Mouse (Mus musculus) MEL (cell line): ENCODE measurements around the gene Cd63. TPM values are rescaled to one million over a fixed set of nuclear protein-coding genes. Genes with fewer than 3 reads are reported as not detected.

Source experiments
- DNase-seq: peaks from one replicate; pipeline ENCODE4 v3.0.0; 2011; ENCODE audit warnings: low read depth, low spot score
- H3K27ac ChIP-seq: 2 replicates; pipeline ENCODE4 v1.5.1; 2012; ENCODE audit warnings: low read depth, mild to moderate bottlenecking, control low read depth, low read length, moderate library complexity; ENCODE audit not compliant: control insufficient read depth
- H3K27me3 ChIP-seq, 2 experiments: fragments of 150-350 bp in 1 of 2; sonication (generic) in 1 of 2; 2 replicates each; pipeline ENCODE4 v1.6.1; 2012; ENCODE audit warnings: low read length in 2 of 2, mild to moderate bottlenecking in 2 of 2, improper control_type of control experiment in 1 of 2, moderate library complexity in 1 of 2; ENCODE audit not compliant: insufficient read depth in 2 of 2, control insufficient read depth in 1 of 2
- H3K36me3 ChIP-seq, 2 experiments: 2 replicates each; pipeline ENCODE4 v1.6.1; 2012 to 2014; ENCODE audit warnings: low read length in 2 of 2, improper control_type of control experiment in 1 of 2, inconsistent platforms in 1 of 2, mild to moderate bottlenecking in 1 of 2; ENCODE audit not compliant: insufficient read depth in 2 of 2, control insufficient read depth in 1 of 2
- H3K4me1 ChIP-seq, 2 experiments: fragments of 150-350 bp in 1 of 2; sonication (generic) in 1 of 2; 2 replicates each; pipeline ENCODE4 v1.6.1; 2012; ENCODE audit warnings: low read length in 2 of 2, improper control_type of control experiment in 1 of 2, mild to moderate bottlenecking in 1 of 2; ENCODE audit not compliant: insufficient read depth in 2 of 2, control insufficient read depth in 1 of 2
- H3K4me3 ChIP-seq, 2 experiments: fragments of 150-350 bp in 1 of 2; sonication (generic) in 1 of 2; 2 replicates each; pipeline ENCODE4 v1.5.1; 2012; ENCODE audit warnings: low read depth in 2 of 2, low read length in 2 of 2, mild to moderate bottlenecking in 2 of 2, moderate library complexity in 2 of 2, control low read depth in 1 of 2, improper control_type of control experiment in 1 of 2; ENCODE audit not compliant: control insufficient read depth in 1 of 2, insufficient read depth in 1 of 2
- H3K79me2 ChIP-seq: 2 replicates; pipeline ENCODE4 v1.6.1; 2012; ENCODE audit warnings: mild to moderate bottlenecking, low read length, moderate library complexity; ENCODE audit not compliant: control insufficient read depth, poor library complexity, insufficient read depth
- H3K9ac ChIP-seq: 2 replicates; pipeline ENCODE4 v1.6.1; 2012; ENCODE audit warnings: low read depth, mild to moderate bottlenecking, control low read depth, low read length, moderate library complexity; ENCODE audit not compliant: control insufficient read depth, poor library complexity, severe bottlenecking
- H3K9me3 ChIP-seq: fragments of 150-350 bp; sonication (generic); replicated peaks from 2 replicates; pipeline ENCODE4 v1.6.1; 2012; ENCODE audit warnings: mild to moderate bottlenecking, low read length, improper control_type of control experiment, moderate library complexity; ENCODE audit not compliant: insufficient read depth
- BHLHE40 ChIP-seq: IDR thresholded peaks from 2 replicates; pipeline ENCODE4 v1.6.1; 2012; ENCODE audit warnings: low read depth, mild to moderate bottlenecking, inconsistent platforms, low read length, improper control_type of control experiment, borderline replicate concordance
- CHD2 ChIP-seq: IDR thresholded peaks from 2 replicates; pipeline ENCODE4 v1.6.1; 2011; ENCODE audit warnings: low read length, improper control_type of control experiment
- CTCF ChIP-seq, 3 experiments: IDR thresholded peaks in 2 of 3; conservative IDR thresholded peaks in 1 of 3; 2 replicates each; pipeline ENCODE4 v1.5.1; 2011 to 2012; ENCODE audit warnings: low read length in 3 of 3, low read depth in 2 of 3, mild to moderate bottlenecking in 2 of 3, improper control_type of control experiment in 1 of 3, inconsistent platforms in 1 of 3, mixed read lengths in 1 of 3, moderate library complexity in 1 of 3; ENCODE audit not compliant: control insufficient read depth in 1 of 3, insufficient read depth in 1 of 3, poor library complexity in 1 of 3, severe bottlenecking in 1 of 3
- E2F4 ChIP-seq: IDR thresholded peaks from 2 replicates; pipeline ENCODE4 v1.6.1; 2011; ENCODE audit warnings: low read depth, low read length, improper control_type of control experiment, borderline replicate concordance
- ELF1 ChIP-seq: IDR thresholded peaks from 2 replicates; pipeline ENCODE4 v1.6.1; 2014; ENCODE audit warnings: low read depth, mild to moderate bottlenecking, inconsistent platforms, low read length, improper control_type of control experiment, moderate library complexity
- EP300 ChIP-seq, 2 experiments: IDR thresholded peaks; 2 replicates each; pipeline ENCODE4 v1.6.1; 2011; ENCODE audit warnings: improper control_type of control experiment in 2 of 2, low read length in 2 of 2, low read depth in 1 of 2, mild to moderate bottlenecking in 1 of 2
- ETS1 ChIP-seq: IDR thresholded peaks from 2 replicates; pipeline ENCODE4 v1.6.1; 2012; ENCODE audit warnings: low read depth, mild to moderate bottlenecking, inconsistent platforms, low read length, improper control_type of control experiment, moderate library complexity
- JUND ChIP-seq: IDR thresholded peaks from 2 replicates; pipeline ENCODE4 v1.6.1; 2011; ENCODE audit warnings: low read depth, mild to moderate bottlenecking, improper control_type of control experiment, low read length
- KAT2A ChIP-seq: conservative IDR thresholded peaks from 2 replicates; pipeline ENCODE4 v1.6.1; 2012; ENCODE audit warnings: low read depth, low read length, improper control_type of control experiment, inconsistent platforms
- MAFK ChIP-seq: IDR thresholded peaks from 2 replicates; pipeline ENCODE4 v1.6.1; 2011; ENCODE audit warnings: low read depth, mild to moderate bottlenecking, low read length, improper control_type of control experiment, borderline replicate concordance
- MAZ ChIP-seq: IDR thresholded peaks from 2 replicates; pipeline ENCODE4 v1.6.1; 2012; ENCODE audit warnings: low read depth, mild to moderate bottlenecking, inconsistent platforms, low read length, improper control_type of control experiment
- MEF2A ChIP-seq: IDR thresholded peaks from 2 replicates; pipeline ENCODE4 v1.6.1; 2014; ENCODE audit warnings: low read depth, mild to moderate bottlenecking, inconsistent platforms, low read length, improper control_type of control experiment; ENCODE audit not compliant: poor library complexity, insufficient replicate concordance, severe bottlenecking; ENCODE audit errors: extremely low read depth
- MYB ChIP-seq: IDR thresholded peaks from 2 replicates; pipeline ENCODE4 v1.6.1; 2011; ENCODE audit warnings: mild to moderate bottlenecking, low read depth, low read length, improper control_type of control experiment
- MYC ChIP-seq: IDR thresholded peaks from 2 replicates; pipeline ENCODE4 v1.6.1; 2011; ENCODE audit warnings: low read depth, mild to moderate bottlenecking, low read length, improper control_type of control experiment, moderate library complexity
- NELFE ChIP-seq: IDR thresholded peaks from 2 replicates; pipeline ENCODE4 v1.6.1; 2011; ENCODE audit warnings: low read depth, low read length, improper control_type of control experiment
- POLR2A ChIP-seq, 2 experiments: IDR thresholded peaks; 2 replicates each; pipeline ENCODE4 v1.6.1; 2011 to 2012; ENCODE audit warnings: low read length in 2 of 2, mild to moderate bottlenecking in 2 of 2, control low read depth in 1 of 2, improper control_type of control experiment in 1 of 2, low read depth in 1 of 2, moderate library complexity in 1 of 2; ENCODE audit not compliant: control insufficient read depth in 1 of 2, insufficient read depth in 1 of 2, poor library complexity in 1 of 2
- POLR2AphosphoS5 ChIP-seq: IDR thresholded peaks from 2 replicates; pipeline ENCODE4 v1.6.1; 2012; ENCODE audit warnings: low read depth, borderline replicate concordance, mild to moderate bottlenecking, inconsistent platforms, low read length, moderate library complexity, mixed read lengths
- RAD21 ChIP-seq: IDR thresholded peaks from 2 replicates; pipeline ENCODE4 v1.6.1; 2011; ENCODE audit warnings: mild to moderate bottlenecking, low read depth, low read length, improper control_type of control experiment
- RCOR1 ChIP-seq: IDR thresholded peaks from 2 replicates; pipeline ENCODE4 v1.6.1; 2012; ENCODE audit warnings: low read depth, mild to moderate bottlenecking, inconsistent platforms, low read length, improper control_type of control experiment
- SIN3A ChIP-seq: IDR thresholded peaks from 2 replicates; pipeline ENCODE4 v1.6.1; 2012; ENCODE audit warnings: low read length, improper control_type of control experiment, inconsistent platforms
- SMC3 ChIP-seq: IDR thresholded peaks from 2 replicates; pipeline ENCODE4 v1.6.1; 2011; ENCODE audit warnings: low read depth, low read length, improper control_type of control experiment
- TAL1 ChIP-seq: IDR thresholded peaks from 2 replicates; pipeline ENCODE4 v1.6.1; 2012; ENCODE audit warnings: mild to moderate bottlenecking, inconsistent platforms, low read length, moderate library complexity, mixed read lengths
- TBP ChIP-seq: IDR thresholded peaks from 2 replicates; pipeline ENCODE4 v1.8.0; 2011; ENCODE audit warnings: low read depth, low read length, improper control_type of control experiment
- TCF12 ChIP-seq: IDR thresholded peaks from 2 replicates; pipeline ENCODE4 v1.6.1; 2014; ENCODE audit warnings: low read depth, mild to moderate bottlenecking, inconsistent platforms, low read length, improper control_type of control experiment, moderate library complexity
- USF1 ChIP-seq: IDR thresholded peaks from 2 replicates; pipeline ENCODE4 v1.6.1; 2014; ENCODE audit warnings: low read depth, mild to moderate bottlenecking, inconsistent platforms, low read length, improper control_type of control experiment, moderate library complexity
- ZC3H11A ChIP-seq: IDR thresholded peaks from 2 replicates; pipeline ENCODE4 v1.6.1; 2012; ENCODE audit warnings: low read depth, mild to moderate bottlenecking, inconsistent platforms, low read length, improper control_type of control experiment
- ZKSCAN1 ChIP-seq: IDR thresholded peaks from 2 replicates; pipeline ENCODE4 v1.6.1; 2012; ENCODE audit warnings: low read depth, mild to moderate bottlenecking, inconsistent platforms, low read length, improper control_type of control experiment, moderate library complexity
- ZMIZ1 ChIP-seq: IDR thresholded peaks from 2 replicates; pipeline ENCODE4 v1.6.1; 2012; ENCODE audit warnings: low read depth, mild to moderate bottlenecking, inconsistent platforms, low read length, improper control_type of control experiment, moderate library complexity
- ZNF384 ChIP-seq: IDR thresholded peaks from 2 replicates; pipeline ENCODE4 v1.6.1; 2012; ENCODE audit warnings: low read depth, mild to moderate bottlenecking, inconsistent platforms, low read length, improper control_type of control experiment
- polyA plus RNA-seq, 2 experiments: library from polyadenylated mRNA; stranded (reverse) in 1 of 2; unstranded in 1 of 2; fragments of >175 nt in 1 of 2; fragments of >200 nt in 1 of 2; gene quantifications; 2 replicates each; pipeline versions ENCODE4 v1.2.1 to v1.2.4; 2012; ENCODE audit warnings: low replicate concordance in 2 of 2, low read depth in 1 of 2; ENCODE audit not compliant: insufficient read length in 2 of 2, insufficient read depth in 1 of 2, missing spikeins in 1 of 2
- total RNA-seq: library from RNA; depleted of rRNA; stranded (reverse); fragments of 300-350 nt; gene quantifications from 2 replicates; pipeline ENCODE4 v1.2.3, GENCODE M21; 2012

The Cd63 gene
- total and polyA plus RNA-seq, 3 experiments = 0.46 to 0.64 TPM; not detected in 1

- peaks cover 4 to 16% of the 10 kb centered on the region in 2 experiments for H3K4me1 ChIP-seq
- no peak for TF ChIP-seq JUND
- TF ChIP-seq TBP = no peak
- TF ChIP-seq ELF1 = no peak
- no peak for TF ChIP-seq MYB
- no peak for TF ChIP-seq MEF2A
- no peak for TF ChIP-seq TCF12
- no peak for TF ChIP-seq EP300 (IDR thresholded peaks at IDR 0.05; ENCODE audit: low read depth in 1 of 2, low read length in 2 of 2)
- TF ChIP-seq RCOR1 = no peak
- no peak for TF ChIP-seq MAFK
- TF ChIP-seq POLR2AphosphoS5 = no peak
- no peak for TF ChIP-seq ETS1
- TF ChIP-seq ZMIZ1 = no peak
- TF ChIP-seq BHLHE40 = no peak
- TF ChIP-seq MAZ = no peak
- TF ChIP-seq CTCF (IDR thresholded peaks at IDR 0.05 in 2 of 3, conservative IDR thresholded peaks at IDR 0.05 in 1 of 3; ENCODE audit: control insufficient read depth in 1 of 3, insufficient read depth in 1 of 3, low read depth in 2 of 3, low read length in 3 of 3, poor library complexity in 1 of 3, severe bottlenecking in 1 of 3) = no peak
- no peak overlapping the region for H3K27ac ChIP-seq
- H3K4me3 ChIP-seq = no peak overlapping the region
- no peak for DNase-seq
- H3K9me3 ChIP-seq = no peaks in the 10 kb centered on the region
- 0 out of 4 replicates have a peak, but pooled peaks cover 0 to 3% of the 10 kb centered on the region in 2 experiments for H3K36me3 ChIP-seq
- H3K79me2 ChIP-seq = no peaks in the 10 kb centered on the region
- no peaks in the 10 kb centered on the region for H3K27me3 ChIP-seq
- H3K9ac ChIP-seq = no peak overlapping the region
Measured at GRCm38 (mm10) chr10:128896807-128897206, 4.0 kb upstream of the Cd63 start.

GRCm38 (mm10) chr10:128897501-128897900 lies 3.3 kb upstream of the Cd63 start:
- Histone ChIP-seq H3K4me3 (no peak overlapping the region), H3K4me1 (peaks cover 4 to 16% of the 10 kb centered on the region in 2 experiments), H3K79me2 (no peaks in the 10 kb centered on the region), H3K27me3 (no peaks in the 10 kb centered on the region), H3K27ac (no peak overlapping the region), H3K9ac (no peak overlapping the region), H3K9me3 (no peaks in the 10 kb centered on the region), H3K36me3 (0 out of 4 replicates have a peak, but pooled peaks cover 0 to 3% of the 10 kb centered on the region in 2 experiments)
- no peak for TF ChIP-seq ZKSCAN1
- TF ChIP-seq CTCF (IDR thresholded peaks at IDR 0.05 in 2 of 3, conservative IDR thresholded peaks at IDR 0.05 in 1 of 3; ENCODE audit: control insufficient read depth in 1 of 3, insufficient read depth in 1 of 3, low read depth in 2 of 3, low read length in 3 of 3, poor library complexity in 1 of 3, severe bottlenecking in 1 of 3) = no peak
- no peak for TF ChIP-seq SIN3A
- no peak for TF ChIP-seq MYC
- no peak for TF ChIP-seq USF1
- TF ChIP-seq POLR2A (IDR thresholded peaks at IDR 0.05; ENCODE audit: control insufficient read depth in 1 of 2, insufficient read depth in 1 of 2, low read depth in 1 of 2, low read length in 2 of 2, poor library complexity in 1 of 2) = no peak
- TF ChIP-seq RAD21 = no peak
- TF ChIP-seq EP300 (IDR thresholded peaks at IDR 0.05; ENCODE audit: low read depth in 1 of 2, low read length in 2 of 2) = no peak
- no peak for TF ChIP-seq CHD2
- TF ChIP-seq ZC3H11A = no peak
- TF ChIP-seq ELF1 = no peak
- no peak for TF ChIP-seq ZNF384
- TF ChIP-seq KAT2A = no peak
- no peak for TF ChIP-seq SMC3
- TF ChIP-seq E2F4 = no peak
- TF ChIP-seq TAL1 = no peak
- no peak for TF ChIP-seq MEF2A
- no peak for TF ChIP-seq NELFE
- no peak for DNase-seq
